Mouse (Mus musculus) liver, embryonic 14.5 days (tissue): ENCODE data around the gene Prr14l.

Experiments used
- CTCF ChIP-seq: IDR thresholded peaks from 2 replicates; pipeline ENCODE4 v1.5.1; 2016; ENCODE audit warnings: antibody characterized with exemption, low read depth, control low read depth
- EP300 ChIP-seq: IDR thresholded peaks from 2 replicates; pipeline ENCODE4 v1.6.1; 2016; ENCODE audit warnings: antibody characterized with exemption, low read depth

- TF ChIP-seq CTCF (no peak), EP300 (no peak)
Measured at GRCm38 (mm10) chr5:32740138-32740537, 113.9 kb downstream of the Prr14l start.
